Mouse (Mus musculus) ES-E14 (cell line): ENCODE data around the gene Sfxn5.

Experiments
- MAFK ChIP-seq: IDR thresholded peaks from 2 replicates; pipeline ENCODE4 v1.6.1; 2014; ENCODE audit warnings: mild to moderate bottlenecking, low read depth, low read length, inconsistent platforms; ENCODE audit not compliant: insufficient read depth
- ZC3H11A ChIP-seq: IDR thresholded peaks from 2 replicates; pipeline ENCODE4 v1.6.1; 2012; ENCODE audit warnings: low read depth, mild to moderate bottlenecking, inconsistent platforms, low read length, borderline replicate concordance
- ZNF384 ChIP-seq: IDR thresholded peaks from 2 replicates; pipeline ENCODE4 v1.6.1; 2012; ENCODE audit warnings: low read depth, low read length, inconsistent platforms

DNA sequence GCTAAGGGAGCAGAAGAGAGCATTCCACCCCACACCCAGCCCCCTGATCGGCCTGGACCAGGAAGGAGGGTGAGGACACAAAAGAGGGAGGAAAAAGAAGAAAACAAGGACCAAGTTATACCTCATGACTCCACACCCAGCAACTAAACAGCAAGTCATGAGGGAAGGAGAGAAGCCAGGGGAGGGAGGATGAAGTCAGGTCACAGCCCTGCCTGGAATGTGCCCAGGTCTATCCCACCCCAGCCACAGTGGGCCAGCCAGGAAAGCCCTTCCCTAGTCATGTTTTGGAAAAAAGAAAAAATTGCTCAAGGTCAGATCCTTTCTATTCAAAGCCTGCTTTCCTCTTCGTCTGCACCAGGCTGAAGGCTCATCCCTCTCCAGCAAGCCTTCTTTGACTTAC is 39.3 kb upstream of the Sfxn5 start:
- TF ChIP-seq MAFK, result no peak
- TF ChIP-seq ZNF384, result no peak
- TF ChIP-seq ZC3H11A, result no peak
